Mouse (Mus musculus) heart, adult 2 months (tissue): ENCODE measurements around the gene Ppil3.

Experiments
- CTCF ChIP-seq: fragments of 200-600 bp; IDR thresholded peaks from 2 replicates; pipeline ENCODE4 v1.8.1; 2022; ENCODE audit warnings: antibody characterized with exemption, mild to moderate bottlenecking, moderate library complexity
- POLR2A ChIP-seq: fragments of 200-500 bp; IDR thresholded peaks from 2 replicates; pipeline ENCODE4 v1.6.1; 2011; ENCODE audit warnings: mild to moderate bottlenecking, low read depth, low read length, control low read depth; ENCODE audit not compliant: insufficient read depth

DNA sequence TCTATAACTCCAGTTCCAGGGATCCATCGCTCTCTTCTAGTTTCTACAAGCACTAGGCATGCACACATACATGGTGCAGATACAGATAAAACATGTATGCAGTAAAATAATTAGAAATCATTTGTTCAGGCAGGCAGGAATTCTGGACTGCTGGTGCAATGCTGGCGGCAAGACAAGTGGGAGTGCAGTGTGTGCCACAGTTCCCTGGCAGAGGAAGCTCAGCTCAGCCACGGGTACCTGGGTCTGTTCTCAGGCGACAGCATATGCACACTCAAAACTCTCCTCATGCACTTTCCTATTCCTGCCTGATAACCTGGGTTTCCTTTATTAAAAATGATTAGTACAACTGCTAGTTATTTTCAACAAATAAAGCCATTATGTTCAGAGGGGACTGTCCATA, 19.8 kb upstream of the Ppil3 start:
- TF ChIP-seq CTCF (no peak), POLR2A (no peak)
